Mouse (Mus musculus) lung, postnatal 4 days (tissue): ENCODE measurements around the gene Rpl39l.
"Not testable (repeated sequence)": the region's sequence is repeated elsewhere in the genome, so short reads cannot be mapped to it uniquely, and the experiment has no call there.

Source experiments
- DNase-seq, 2 experiments: peaks; one replicate each; pipeline ENCODE4 v3.0.0; 2021

The Rpl39l gene

DNA sequence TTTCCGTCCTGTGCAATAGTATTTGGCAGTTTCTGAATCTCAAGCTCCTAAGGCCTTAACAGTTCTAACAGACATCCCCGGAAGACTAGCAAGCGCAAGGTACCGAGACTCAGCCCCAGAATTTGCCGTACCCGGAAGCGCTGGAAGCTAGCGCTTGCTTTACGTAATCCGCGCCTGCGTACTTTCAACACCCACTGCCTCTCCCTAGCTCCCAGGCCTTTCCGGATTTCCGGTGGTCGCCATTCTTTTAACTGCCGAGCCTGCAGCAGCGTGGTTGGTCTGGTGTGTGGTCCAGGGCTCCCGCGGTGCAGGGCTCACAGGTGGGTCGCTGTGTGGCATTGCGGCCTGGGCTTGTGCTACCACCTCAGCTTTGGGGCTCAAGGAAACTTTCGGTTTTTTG is at the start of gene Rpl39l:
Gene Rpl39l (plus strand): TSS at position 222 of the 400 bp plus-strand sequence.
- DNase-seq, result no peak

DNA sequence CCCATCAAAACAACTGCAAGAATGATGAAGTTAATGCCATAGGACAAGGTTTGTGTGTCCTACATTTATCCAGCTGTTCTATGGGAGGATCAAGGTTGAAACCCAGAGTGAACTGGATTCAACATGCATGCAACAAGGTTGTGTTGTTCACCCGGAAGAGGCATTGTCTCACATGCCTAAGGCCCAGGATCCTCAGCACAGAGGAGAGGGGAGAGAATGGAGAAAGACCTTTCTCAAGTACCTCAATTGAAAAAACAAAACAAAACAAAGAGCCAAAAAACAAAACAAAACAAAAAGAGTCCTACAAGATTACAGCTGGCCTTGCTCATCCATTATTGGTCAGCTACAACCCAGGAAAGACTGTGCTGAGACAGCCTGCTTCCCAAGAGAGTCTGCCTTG is 42.4 kb upstream of the Rpl39l start:
- no peak for DNase-seq

DNA sequence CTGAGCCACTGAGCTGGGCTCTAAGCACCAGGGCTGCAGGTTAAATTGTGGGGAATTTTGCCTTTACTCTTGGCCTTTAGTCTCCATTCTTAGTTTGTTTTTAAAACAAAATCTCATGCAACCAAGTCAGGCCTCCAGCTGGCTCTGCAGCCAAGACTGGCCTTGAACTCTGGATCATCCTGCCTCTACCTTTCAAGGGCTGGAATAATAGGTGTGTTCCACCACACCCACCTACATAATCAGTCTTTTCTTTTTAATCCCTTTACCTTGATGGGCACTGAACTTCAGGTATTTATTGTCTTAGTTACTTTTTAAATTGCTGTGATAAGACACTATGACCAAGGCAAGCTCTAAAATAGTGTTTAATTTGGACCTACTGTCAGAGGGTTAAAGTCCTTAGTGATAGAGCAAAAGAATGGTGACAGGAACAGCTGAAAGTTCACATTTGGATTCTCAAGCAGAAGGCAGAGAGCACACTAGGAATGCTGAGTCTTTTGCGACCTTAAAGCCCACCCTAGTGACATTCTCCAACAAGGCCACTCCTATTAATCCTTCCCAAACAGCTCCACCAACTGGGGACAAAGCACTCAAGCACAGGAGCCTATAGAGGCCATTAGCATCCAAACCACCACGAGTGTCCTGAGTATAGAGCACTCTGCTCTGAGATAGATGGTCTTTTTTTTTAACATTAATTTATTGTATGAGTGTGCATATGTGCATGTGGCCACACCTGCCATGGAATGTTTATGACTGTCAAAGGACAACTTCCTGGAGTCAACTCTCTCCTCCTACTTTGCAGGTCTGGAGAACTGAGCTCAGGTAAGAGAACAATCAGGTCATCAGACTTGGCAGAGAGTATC is 40.7 kb upstream of the Rpl39l start:
- DNase-seq, result no peak

DNA sequence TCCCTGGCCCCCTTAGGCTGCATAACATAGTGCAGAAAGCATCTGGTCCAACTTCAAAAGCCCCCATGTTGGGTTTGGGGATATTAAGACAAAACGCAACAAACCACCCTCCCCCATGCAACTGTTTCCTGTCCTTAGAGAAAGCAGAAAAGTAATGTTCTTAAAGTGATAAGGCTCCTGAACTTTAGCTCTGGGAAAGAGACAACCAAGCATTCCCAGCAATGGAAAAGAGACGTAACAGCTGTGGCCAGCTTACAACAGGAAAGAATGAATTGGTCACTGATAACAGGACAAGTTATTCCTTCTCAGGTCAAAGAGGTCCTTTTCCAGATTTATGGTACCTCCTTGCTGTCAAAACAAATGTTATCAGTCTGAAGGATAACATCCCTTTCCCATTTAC is 26.9 kb upstream of the Rpl39l start:
- no peak for DNase-seq

DNA sequence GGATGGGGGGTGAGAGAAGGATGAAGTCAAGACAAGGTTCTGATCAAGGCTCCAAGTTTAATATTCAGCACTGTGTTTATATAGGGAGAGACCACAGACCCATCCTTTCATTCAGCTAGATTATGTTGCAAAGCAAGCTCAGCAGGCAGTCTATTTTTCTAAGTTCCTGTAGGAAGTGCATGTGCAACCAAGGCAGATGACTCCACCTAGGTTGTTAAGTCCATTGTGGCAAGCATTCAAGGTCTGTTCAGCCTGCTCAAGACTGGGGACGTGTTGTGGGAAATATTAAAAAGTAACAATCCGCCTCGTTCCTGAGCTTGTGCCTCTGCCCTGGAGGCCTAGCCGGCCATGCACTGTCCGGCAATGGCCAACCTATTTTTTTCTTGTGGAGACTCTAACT is 22.6 kb upstream of the Rpl39l start:
- DNase-seq, result no peak

DNA sequence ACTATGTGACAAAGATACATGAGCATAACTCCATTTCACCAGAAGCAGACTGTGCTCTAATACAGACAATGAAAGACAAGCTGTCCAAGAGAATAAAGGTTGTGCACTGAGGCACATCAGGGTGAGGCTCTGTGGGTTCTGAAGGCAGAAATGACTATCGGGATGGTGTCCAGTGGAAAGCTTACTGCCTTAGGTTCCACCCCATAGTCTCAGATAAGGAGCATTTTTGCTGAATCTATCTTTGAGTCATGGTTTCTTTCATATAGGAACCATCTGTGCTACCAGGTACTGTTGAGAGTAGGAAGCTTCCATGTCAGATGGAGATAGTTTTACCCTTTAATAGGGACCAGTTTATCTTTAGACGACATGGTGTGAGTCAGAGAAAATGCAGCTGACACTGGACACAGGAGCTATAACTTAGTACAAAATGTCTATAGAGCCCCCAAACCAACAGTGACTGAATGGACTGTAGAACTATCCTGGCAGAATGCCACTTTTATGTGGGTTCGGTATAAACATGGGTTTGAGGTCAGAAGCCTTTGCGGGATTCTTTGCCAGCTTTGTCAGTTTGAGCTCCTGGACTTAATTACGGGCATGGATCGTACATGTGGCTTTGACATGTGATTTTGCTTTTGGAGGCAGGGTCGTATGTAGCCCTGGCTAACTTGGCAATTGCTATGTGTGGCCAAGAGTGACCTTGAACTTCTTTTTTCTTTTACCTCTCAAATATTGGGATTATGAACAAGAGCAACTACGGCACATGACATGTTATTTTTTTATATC is 712 bp upstream of the Rpl39l start:
- DNase-seq, result no peak

DNA sequence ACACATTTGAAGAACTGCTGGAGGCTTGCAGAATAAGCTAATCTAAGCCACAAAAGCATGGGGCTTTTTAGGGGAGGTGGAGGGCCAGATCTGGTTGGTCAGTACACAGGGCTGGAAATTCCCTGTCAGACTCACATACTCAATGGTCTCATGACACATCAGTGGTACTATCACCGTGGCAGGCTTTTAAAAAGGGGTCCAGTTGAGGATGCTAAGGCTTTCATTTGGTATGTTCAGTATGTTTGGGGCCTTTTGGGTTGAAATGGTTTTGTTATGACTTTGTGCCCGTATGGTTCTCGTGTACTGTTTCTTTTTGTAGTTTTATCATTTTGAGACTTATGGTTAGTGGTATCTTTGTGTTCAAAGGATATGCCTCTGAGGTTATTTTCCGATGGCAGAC is 1.2 kb downstream of the Rpl39l start:
- no peak for DNase-seq

DNA sequence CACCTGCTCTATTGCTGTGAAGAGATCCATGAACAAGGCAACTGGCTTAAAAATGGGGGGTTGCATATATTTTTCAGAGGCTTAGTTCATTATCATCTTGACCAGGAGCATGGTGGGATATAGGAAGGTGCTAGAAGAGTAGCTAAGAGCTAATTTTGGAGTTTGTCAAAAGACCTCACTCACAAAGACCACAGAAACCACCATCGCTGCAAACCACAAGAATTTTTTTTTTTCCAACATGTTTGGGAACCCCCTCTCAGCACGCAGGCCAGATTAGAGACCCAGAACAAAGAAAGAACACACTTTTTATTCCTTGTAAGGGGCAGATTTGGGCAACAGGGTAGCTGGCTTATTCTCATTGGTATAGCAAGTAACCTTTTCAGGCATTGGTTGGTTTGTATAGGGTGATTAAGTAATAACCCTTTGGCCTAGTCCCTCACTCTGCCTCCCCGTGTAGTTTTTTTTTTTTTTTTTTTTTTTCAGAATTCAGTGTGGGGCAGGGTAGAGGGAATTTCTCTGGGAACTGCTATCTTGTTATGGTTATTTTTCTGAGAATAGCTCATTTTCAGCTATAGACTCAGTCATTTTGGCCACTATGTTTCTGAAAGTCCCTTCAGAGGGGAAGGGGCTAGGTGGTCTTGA is 2.3 kb downstream of the Rpl39l start:
- DNase-seq, result no peak

DNA sequence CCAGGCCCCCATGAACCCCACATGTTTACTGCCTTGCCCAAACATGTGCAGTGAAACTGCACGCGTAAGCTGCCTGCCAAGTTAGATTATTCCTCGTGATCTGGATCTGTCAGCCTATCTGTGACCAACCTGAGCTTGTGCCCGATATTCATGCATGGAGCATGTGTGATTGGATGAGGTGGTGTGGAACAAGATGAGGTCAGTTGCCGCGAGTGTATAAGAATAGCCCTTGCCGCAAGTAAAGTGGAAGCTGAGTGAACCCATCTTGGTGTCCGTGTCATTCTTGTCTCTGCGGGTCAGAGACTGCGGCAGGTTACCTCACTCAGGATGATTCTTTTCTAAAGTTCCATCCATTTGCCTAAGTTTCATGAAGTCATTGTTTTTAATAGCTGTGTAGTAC is 17.4 kb downstream of the Rpl39l start:
- DNase-seq, result not testable (repeated sequence)

DNA sequence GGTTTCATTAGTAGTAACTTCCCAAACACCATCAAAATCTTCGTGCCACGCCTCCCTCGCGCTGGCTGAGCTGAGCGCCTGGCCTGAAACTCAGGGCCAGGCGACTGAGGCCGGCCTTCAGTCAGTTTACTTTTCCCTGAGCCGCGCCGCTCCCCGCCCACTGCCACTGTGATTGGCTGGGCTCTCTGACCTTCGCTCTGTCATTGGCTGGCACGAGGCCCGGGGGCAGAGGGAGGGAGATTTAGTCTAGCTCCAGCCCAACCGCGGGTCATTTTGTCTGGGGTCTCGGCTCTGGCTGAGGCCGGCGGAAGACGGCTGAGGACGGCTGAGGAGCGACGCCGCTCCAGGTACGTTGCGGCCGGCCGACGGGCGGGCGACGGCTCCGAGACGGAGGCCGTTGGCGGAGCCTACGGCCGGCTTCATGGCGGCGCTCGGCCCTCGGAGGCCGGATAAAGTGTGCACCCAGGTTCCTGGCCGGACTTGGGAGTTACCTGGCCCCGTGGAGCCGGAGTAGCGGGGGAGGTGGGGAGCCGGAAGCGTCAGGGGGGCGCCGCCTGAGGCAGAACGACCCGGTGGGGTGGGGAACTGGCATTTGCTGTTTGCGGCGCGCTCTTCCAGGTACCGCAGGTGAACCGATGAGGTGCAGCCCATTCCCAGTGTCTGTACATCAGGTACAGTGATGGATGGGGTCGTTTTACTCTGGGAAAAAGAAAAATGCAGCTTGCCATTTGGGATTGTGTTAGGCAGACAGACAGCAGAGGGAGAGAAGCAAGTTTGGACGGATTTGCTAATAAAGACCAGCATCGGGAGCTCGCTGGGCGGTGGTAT is 22.9 kb downstream of the Rpl39l start, which contains the start of gene Atf7ip2:
Gene Atf7ip2 (plus strand): TSS at position 34 of the 828 bp plus-strand sequence.
- peak; percentile 89 to 91 for DNase-seq

DNA sequence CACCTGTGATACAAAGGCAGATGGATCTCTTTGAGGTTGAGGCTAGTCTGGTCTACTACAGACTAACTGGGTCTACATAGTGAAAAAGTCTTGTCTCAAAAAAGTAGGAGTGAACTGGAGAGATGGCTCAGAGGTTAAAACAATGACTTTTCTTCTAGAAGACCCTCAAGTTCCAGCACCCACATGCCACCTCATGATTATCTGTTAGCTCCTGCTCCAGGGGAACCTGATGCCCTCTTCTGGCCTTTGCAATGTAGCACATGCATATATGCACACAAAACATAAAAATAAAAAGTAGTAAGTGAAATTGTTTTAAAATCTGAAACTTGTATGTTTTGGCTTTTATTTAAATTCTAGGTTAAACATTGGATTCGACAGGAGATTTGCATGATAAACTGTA is 38.8 kb downstream of the Rpl39l start:
- DNase-seq, result no peak

DNA sequence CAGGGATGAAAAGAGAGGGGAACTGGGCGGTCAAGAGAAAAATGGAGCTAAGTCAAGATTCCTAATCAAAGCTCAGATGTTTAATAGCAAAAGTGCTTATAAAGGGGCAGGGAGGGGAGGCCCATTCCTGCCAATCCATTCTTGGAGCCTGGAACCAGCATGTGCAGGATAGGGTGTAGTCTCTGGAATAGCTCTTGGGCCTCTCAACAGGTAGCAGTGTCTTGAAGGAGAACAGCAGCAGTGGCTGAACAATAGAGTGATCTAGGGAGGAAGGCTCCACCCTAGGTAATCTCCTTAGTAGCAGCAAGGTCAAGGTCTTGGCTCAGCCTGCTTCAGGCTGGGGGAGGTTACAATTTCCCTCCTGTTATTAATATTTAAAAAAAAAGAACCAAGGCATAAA is 46.3 kb downstream of the Rpl39l start:
- DNase-seq, result not testable (repeated sequence)

DNA sequence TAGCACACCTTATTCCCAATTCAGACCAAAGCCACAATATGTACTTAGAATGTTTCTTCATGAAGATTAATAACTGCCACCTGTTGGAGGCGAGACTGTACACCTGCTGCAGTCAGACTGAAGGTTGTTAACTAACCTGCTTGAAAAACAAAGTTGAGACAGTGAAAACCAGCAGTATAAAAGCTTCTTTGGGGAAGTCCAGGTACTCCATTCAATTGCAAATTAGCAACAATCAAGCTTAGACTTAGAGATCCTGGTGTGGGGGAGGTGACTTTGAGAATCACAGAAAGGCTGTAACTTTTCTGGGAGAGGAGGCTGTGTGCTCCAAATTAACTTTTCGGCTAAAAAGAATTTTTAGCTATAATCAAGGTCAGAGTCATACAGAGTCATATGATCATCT is 47.0 kb downstream of the Rpl39l start:
- not testable (repeated sequence) for DNase-seq
